Mouse (Mus musculus) right cerebral cortex, postnatal 10 days (tissue): Measurements from ENCODE around the gene Hnf1b.

Experiments
- DNase-seq, 2 experiments: peaks; one replicate each; pipeline ENCODE4 v3.0.0; 2021; ENCODE audit warnings: low spot score in 2 of 2

The Hnf1b gene

DNA sequence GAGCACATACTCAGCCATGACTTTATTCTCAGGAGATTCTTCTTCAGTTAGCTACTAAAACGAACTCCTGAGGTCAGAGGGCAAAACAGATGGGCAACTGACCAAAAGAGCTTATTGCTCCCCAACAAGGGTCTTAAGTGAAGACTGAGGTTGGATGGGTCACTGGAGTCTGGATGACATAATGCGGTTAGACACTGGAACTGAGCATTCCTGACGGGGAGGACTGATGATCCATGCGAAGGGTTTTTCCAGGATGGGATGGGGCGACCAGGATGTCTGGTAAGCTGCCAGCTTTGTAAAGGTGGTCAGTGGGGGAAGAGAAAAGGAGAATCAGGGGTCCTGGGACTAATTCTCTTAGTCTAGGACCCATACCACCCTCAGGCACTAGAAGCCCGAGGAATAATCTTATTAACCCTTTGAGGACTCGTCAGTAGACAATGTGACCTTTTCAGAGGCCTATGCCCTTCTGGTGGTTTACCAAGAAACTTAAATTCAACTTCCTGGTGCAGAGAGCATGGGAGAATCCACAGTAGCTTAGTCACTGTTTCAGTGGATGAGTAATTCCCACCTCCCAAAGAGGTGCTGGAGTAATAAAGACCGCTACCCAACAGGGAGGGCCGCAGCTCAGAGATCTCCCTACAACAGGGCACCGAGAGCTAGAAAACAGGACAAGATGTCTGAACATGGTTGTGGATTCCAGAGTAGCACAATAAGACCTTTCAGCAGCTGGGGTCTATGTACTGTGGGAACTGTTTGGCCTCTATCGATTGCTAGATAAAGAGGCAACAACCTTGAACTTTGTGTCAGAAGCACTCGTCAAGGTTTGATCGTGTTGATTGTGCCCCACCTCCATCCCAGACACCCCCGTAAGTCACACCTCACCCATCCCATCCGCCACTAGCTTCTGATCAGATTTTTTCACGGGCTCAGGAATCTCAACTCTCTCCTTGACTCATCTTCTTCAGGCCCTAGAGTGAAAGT lies 46.9 kb downstream of the Hnf1b start:
- no peak for DNase-seq

- no peak for DNase-seq
Measured at GRCm38 (mm10) chr11:83897569-83897968, 47.7 kb downstream of the Hnf1b start.

- DNase-seq: no peak
Measured at GRCm38 (mm10) chr11:83902812-83903211, 52.9 kb downstream of the Hnf1b start.

GRCm38 (mm10) chr11:83905756-83906155 lies 55.9 kb downstream of the Hnf1b start:
- DNase-seq: no peak

GRCm38 (mm10) chr11:83908376-83908775 lies 58.5 kb downstream of the Hnf1b start:
- no peak for DNase-seq

DNA sequence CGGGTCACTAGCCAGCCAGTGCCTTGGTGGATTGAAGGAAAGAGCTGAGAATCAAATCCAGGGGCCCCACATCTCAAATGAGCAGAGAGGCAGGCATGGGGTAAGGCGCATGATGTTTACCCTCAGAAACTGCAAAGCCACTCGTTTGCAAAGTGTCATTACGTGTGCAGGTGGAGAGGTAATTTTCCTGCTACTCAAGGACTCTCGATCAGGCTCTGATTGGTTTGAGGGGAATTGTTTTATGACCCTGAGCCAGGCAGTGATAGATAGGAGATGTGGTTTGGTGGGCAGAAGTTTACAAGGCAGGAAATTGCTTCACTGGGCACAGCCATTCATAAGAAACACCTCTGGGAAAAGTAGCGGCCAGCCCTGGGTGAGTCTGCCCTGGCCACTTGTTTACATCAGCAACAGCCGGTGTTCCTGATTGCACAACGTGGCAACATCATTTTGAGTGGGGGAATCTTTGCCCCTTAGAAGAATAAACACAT lies 64.0 kb downstream of the Hnf1b start:
- DNase-seq: no peak

- DNase-seq: no peak
Measured at GRCm38 (mm10) chr11:83914501-83914900, 64.6 kb downstream of the Hnf1b start.

DNA sequence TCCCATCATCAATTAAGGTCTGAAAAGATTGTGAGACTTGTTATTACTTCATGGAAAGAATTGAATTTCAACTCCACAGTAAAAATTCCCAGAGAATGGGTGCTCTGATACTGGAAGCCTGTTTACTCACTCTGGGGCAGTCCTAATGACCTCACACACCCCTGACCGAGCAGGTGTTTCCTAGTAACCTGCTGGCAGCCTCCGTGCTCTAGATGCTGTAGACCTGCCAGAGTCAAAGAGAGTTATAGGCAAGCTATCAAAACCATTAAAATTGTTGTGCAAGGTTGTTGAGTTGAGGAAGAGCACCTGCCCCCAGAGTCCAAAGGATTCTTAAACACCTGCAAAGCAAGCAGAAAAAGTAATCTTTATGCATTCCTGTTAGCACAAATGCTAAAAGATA lies 72.7 kb downstream of the Hnf1b start:
- no peak for DNase-seq

GRCm38 (mm10) chr11:83927097-83927496 lies 77.2 kb downstream of the Hnf1b start:
- no peak for DNase-seq

DNA sequence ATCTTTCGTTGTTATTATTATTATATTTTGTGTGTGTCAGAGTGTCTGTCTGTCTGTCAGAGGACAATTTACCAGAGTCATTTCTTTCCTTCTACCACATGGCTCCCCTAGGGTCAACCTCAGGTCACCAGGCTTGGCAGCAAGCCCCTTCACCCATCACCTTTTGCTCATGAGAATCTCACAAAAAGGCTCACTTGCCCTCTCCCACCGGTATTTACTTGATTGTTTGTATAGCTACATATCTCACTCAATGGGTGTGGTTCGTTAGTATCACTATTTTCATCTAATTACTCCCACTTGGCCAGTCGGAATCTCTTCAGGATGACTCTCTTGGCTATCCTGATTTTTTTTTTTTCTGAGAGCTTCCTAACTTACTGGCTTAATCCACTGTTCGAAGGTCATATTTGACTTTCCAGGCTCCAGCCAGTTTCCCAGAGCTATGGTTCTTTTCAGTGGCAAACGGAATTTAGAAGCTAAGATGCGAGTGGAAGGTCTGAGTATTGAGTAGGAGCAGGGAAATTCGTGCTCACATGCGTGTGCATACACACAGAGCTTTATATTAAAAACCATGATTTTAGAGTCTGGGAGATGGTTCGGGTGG lies 82.7 kb downstream of the Hnf1b start:
- DNase-seq: no peak

DNA sequence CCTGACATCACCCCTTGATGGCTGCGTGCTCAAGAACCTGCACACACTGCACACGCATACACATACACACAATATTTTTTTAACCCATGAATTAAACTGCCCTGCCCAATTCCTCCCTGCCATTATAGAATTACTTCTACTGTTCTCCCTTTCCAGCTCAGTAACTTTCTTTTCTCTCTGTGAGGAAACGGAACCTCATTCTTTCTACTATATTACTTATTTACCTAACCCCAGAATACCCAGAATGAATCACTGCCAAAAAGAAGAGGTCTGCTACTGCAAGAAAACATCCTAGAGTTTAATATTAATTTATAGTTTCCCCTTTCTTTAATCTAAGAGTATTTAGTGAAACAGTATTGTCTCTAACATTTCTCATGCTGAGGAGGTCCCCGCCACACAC lies 83.5 kb downstream of the Hnf1b start:
- DNase-seq: no peak

DNA sequence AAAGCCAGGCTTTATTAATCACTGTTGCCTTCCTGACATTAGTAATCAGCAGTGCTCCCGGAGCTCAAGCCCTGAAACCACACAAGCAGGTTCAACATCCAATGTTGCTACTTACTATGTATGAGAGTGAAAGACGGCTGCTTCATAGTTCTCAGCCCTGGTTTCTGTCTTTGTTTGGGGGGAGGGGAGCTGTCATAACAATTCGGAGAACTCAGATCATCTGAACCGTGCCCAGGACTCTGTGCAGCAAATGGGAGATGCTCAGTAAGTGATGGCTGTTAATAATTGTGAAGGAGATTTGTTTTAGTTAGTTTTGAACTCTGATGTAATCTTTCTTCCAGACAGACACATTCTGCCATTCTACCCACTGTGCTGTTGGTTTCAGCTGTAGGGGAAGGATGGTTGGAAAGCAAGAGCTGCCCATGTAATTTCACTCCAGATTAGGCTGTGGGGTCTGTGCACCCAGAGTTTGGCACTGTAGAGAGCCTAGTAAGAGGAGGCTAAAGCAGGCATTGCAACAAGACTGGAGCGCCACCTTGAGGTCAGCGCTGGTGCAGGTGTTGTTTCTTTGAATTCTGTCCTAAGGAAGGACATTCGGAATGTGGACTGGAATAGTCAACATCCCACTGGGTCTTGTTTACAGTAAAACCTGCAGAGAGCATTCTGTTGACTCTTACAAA lies 86.3 kb downstream of the Hnf1b start:
- peak; percentile 71 to 76 for DNase-seq

DNA sequence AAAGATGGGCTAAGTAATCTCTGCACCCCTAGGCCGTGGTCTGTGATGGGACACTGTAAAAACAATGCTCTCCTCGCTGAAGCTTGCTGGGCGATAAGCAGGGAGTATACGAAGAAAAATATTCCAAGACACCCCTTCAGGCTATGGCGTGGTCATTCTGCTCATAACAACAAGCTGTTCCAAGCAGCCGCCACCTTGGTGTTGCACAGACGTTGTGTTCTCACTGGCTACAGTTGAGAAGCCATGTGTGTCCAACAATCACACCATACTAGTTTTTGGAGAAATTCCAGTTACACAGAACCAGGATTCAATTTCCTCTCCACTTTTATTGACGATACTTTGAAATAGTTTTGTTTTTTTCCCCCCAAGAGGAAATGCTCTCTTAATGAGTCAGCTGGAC lies 88.7 kb downstream of the Hnf1b start:
- no peak for DNase-seq

DNA sequence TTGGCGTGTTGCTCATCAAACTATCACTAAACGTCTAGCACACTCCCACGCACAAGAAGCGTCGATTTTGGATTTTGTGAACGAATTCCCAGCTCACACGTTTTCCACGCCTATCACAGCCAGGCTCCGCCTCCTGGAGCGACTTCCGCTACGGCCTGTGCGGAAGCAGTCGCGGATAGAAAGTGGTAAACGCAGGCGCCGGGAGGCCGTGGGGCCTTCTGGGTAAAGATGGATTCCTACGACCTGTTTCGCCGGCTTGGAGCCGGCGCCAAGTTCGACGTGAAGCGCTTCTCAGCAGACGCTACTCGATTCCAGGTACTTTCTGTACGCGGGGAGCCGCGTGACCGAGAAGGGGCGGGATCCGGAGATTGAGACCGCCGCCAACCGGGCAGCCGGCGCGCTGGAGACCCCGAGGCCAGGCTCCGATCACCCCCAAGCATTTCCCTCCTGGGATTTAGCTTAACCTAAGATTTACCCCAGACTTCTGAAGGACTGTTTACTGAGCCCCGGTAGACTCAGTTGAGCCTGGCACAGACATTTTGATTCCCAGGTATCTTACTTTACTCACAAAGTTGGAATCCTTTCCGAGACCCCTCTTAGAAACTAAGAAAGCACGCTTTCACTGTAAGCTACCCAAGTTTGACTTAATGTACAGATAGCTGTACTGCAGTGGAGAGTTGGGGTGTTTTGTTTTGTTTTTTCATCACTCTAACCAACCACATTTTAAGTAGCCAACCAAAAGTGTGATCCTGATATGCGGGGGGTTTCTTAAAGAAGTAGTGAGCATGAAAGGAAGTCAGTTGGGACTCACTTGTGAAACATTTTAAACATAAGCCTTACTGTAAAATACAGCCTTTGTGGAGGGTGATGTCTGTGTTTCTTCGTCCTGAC lies 92.3 kb downstream of the Hnf1b start, which contains the start of gene Ddx52:
Ddx52 (plus strand) TSS at position 113 of the 891 bp plus-strand sequence.
- peak; percentile 93 to 94 for DNase-seq
